Mouse (Mus musculus): ENCODE results near the gene Mpzl3. TPM values are rescaled to one million over a fixed set of nuclear protein-coding genes. Genes with fewer than 3 reads are reported as not detected.
"Not testable (repeated sequence)": the region's sequence is repeated elsewhere in the genome, so short reads cannot be mapped to it uniquely, and the experiment has no call there.

Mpzl3 gene
- total RNA-seq (2021) = 5.2 and 7.7 TPM in 2 replicates
- long read RNA-seq, experiment 1, partial matches to known transcripts = 1 of 6 reads
- long read RNA-seq, experiment 1, other reads (novel, unspliced or antisense) = 2 of 6 reads
- long read RNA-seq, experiment 2, partial matches to known transcripts = 0 of 3 reads
- long read RNA-seq, experiment 2, other reads (novel, unspliced or antisense) = 1 of 3 reads

GRCm38 (mm10) chr9:45055082-45055713 lies at the start of gene Mpzl3:
Mpzl3 (plus strand) TSS chr9:45055186.
- peak; percentile 92 for DNase-seq

GRCm38 (mm10) chr9:45007404-45007803 lies 47.6 kb upstream of the Mpzl3 start:
- no peak for DNase-seq

- no peak for DNase-seq
These were observed 46.6 kb upstream of the Mpzl3 start for GRCm38 (mm10) chr9:45008342-45008741.

GRCm38 (mm10) chr9:45009180-45010078 lies 45.6 kb upstream of the Mpzl3 start, which contains the start of gene Cd3e:
Cd3e (minus strand) TSS chr9:45009627.
- no peak for DNase-seq

GRCm38 (mm10) chr9:45010461-45010860 lies 44.5 kb upstream of the Mpzl3 start:
- DNase-seq = peak; percentile 28

- no peak for DNase-seq
These were observed 43.7 kb upstream of the Mpzl3 start for GRCm38 (mm10) chr9:45011291-45011690.

GRCm38 (mm10) chr9:45014879-45015278 lies 40.1 kb upstream of the Mpzl3 start:
- no peak for DNase-seq

- no peak for DNase-seq
These were observed 39.1 kb upstream of the Mpzl3 start for GRCm38 (mm10) chr9:45015841-45016240.

- DNase-seq = no peak
These were observed 37.0 kb upstream of the Mpzl3 start for GRCm38 (mm10) chr9:45018031-45018430.

GRCm38 (mm10) chr9:45022800-45023199 lies 32.2 kb upstream of the Mpzl3 start:
- peak; percentile 72 for DNase-seq

GRCm38 (mm10) chr9:45023638-45024037 lies 31.3 kb upstream of the Mpzl3 start:
- no peak for DNase-seq

- DNase-seq = no peak
These were observed 30.8 kb upstream of the Mpzl3 start for GRCm38 (mm10) chr9:45024187-45024586.

GRCm38 (mm10) chr9:45027376-45027775 lies 27.6 kb upstream of the Mpzl3 start:
- DNase-seq = no peak

- no peak for DNase-seq
These were observed 24.6 kb upstream of the Mpzl3 start for GRCm38 (mm10) chr9:45030341-45030740.

- DNase-seq = no peak
These were observed 22.7 kb upstream of the Mpzl3 start for GRCm38 (mm10) chr9:45032261-45032660.

- no peak for DNase-seq
These were observed 20.5 kb upstream of the Mpzl3 start for GRCm38 (mm10) chr9:45034526-45034925.

- not testable (repeated sequence) for DNase-seq
These were observed 17.2 kb upstream of the Mpzl3 start for GRCm38 (mm10) chr9:45037803-45038202.

GRCm38 (mm10) chr9:45039499-45039898 lies 15.5 kb upstream of the Mpzl3 start, which contains the start of gene Mpzl2:
Mpzl2 (plus strand) TSS chr9:45039799.
- no peak for DNase-seq

- DNase-seq = peak; percentile 53
These were observed 14.7 kb upstream of the Mpzl3 start for GRCm38 (mm10) chr9:45040066-45040845.

GRCm38 (mm10) chr9:45041131-45041838 lies 13.7 kb upstream of the Mpzl3 start:
- peak; percentile 63 for DNase-seq

GRCm38 (mm10) chr9:45042056-45042720 lies 12.8 kb upstream of the Mpzl3 start:
- DNase-seq = peak; percentile 71

Measured in adrenal gland, postnatal 14 days (tissue).